In genomic region chr2:115131746-115132145, GRCm38 (mm10) we compare ENCODE assay signal across 14 mouse cellular contexts.
A peak's percentile ranks its signal among the peaks of the same experiment; 100 is the strongest.
DNase-seq lines count a peak whose midpoint lies in the region; ATAC-seq lines count a peak whose summit lies in the region.
"Had no signal": no experiment of that assay in that cellular context is flagged by ENCODE, and none has a peak within 500 bp of the region (broad histone marks: within the 10 kb centered on the region; RNA-seq: fewer than 3 reads in every experiment).

No protein-coding gene starts in this region.

- H3K4me1 ChIP-seq in kidney, embryonic 14.5 days (ENCODE audit: control insufficient read depth, insufficient read depth, low read length), result no peaks in the 10 kb centered on the region
- H3K4me1 ChIP-seq in liver, embryonic 12.5 days, result no peaks in the 10 kb centered on the region
- H3K4me1 ChIP-seq: heart, embryonic 12.5 days had no signal

- no peak overlapping the region for H3K4me3 ChIP-seq in kidney, embryonic 14.5 days (ENCODE audit: low read length)
- H3K4me3 ChIP-seq in liver, embryonic 12.5 days, result no peak overlapping the region
- H3K4me3 ChIP-seq: embryonic facial prominence, embryonic 10.5 days; heart, embryonic 12.5 days had no signal

- WGBS in kidney, embryonic 14.5 days, result 61% methylated on average over 2 of the region's 2 CpGs
- 27% methylated on average over 2 of the region's 2 CpGs for WGBS in liver, embryonic 12.5 days (ENCODE audit: insufficient replicate concordance)

- no peak overlapping the region for H3K27ac ChIP-seq in kidney, embryonic 14.5 days (ENCODE audit: low read depth, low read length)
- H3K27ac ChIP-seq in liver, embryonic 12.5 days, result no peak overlapping the region
- H3K27ac ChIP-seq: embryonic facial prominence, embryonic 10.5 days had no signal

- H3K9ac ChIP-seq in kidney, embryonic 14.5 days (ENCODE audit: low read depth, low read length), result no peak overlapping the region
- H3K9ac ChIP-seq in liver, embryonic 12.5 days, result no peak overlapping the region
- H3K9ac ChIP-seq: heart, embryonic 12.5 days had no signal

- no peaks in the 10 kb centered on the region for H3K9me3 ChIP-seq in kidney, embryonic 14.5 days (ENCODE audit: control insufficient read depth, low read length)
- H3K9me3 ChIP-seq in liver, embryonic 12.5 days (replicated peaks), result no peaks in the 10 kb centered on the region
- H3K9me3 ChIP-seq: embryonic facial prominence, embryonic 10.5 days had no signal

- H3K4me2 ChIP-seq in kidney, embryonic 14.5 days (replicated peaks; ENCODE audit: low read depth, low read length), result no peak overlapping the region
- no peak overlapping the region for H3K4me2 ChIP-seq in liver, embryonic 12.5 days
- H3K4me2 ChIP-seq: heart, embryonic 12.5 days; liver, embryonic 11.5 days had no signal

- ATAC-seq in kidney, embryonic 14.5 days (ENCODE audit: low FRiP score, low TSS enrichment), result no peak
- ATAC-seq in liver, embryonic 12.5 days, result no peak

- no peaks in the 10 kb centered on the region for H3K27me3 ChIP-seq in kidney, embryonic 14.5 days (ENCODE audit: control insufficient read depth, insufficient read depth, low read length)
- no peaks in the 10 kb centered on the region for H3K27me3 ChIP-seq in liver, embryonic 12.5 days (replicated peaks)
- H3K27me3 ChIP-seq: heart, embryonic 12.5 days had no signal

- H3K36me3 ChIP-seq in kidney, embryonic 14.5 days (ENCODE audit: control insufficient read depth, insufficient read depth, low read length), result no peaks in the 10 kb centered on the region
- no peaks in the 10 kb centered on the region for H3K36me3 ChIP-seq in liver, embryonic 12.5 days
- H3K36me3 ChIP-seq: embryonic facial prominence, embryonic 10.5 days; heart, embryonic 12.5 days had no signal

- DNase-seq in adrenal gland, adult 8-10 months, result peak; percentile 20
- no peak for DNase-seq in adrenal gland, adult 18-20 months (ENCODE audit: low spot score in 2 of 2)
- DNase-seq in kidney, adult 18-20 months, result peak; percentile 19
- peak; percentile 6 to 12 for DNase-seq in cerebellum, postnatal 36 days
- peak; percentile 49 for DNase-seq in kidney, postnatal 14 days
- no peak for DNase-seq in urinary bladder, postnatal 36 days (ENCODE audit: low spot score in 2 of 2)
- DNase-seq: gastrocnemius, postnatal 14 days; lung, postnatal 10 days; right cerebral cortex, postnatal 4 days had no signal

Comparison
In these comparisons a context has a peak if more than half of its experiments do, and no peak if none do; other contexts are left out.
1. DNase-seq: peak in adrenal gland, adult 8-10 months (single experiment), kidney, adult 18-20 months (single experiment), cerebellum, postnatal 36 days (2 of 2) and kidney, postnatal 14 days (single experiment); none in adrenal gland, adult 18-20 months (0 of 2) and urinary bladder, postnatal 36 days (0 of 2).